Mouse (Mus musculus) cerebellum, adult (tissue): ENCODE data around the gene Senp3.

Experiments used
- ATAC-seq: cut with Nextera tagmentation; 2 replicates; pipeline ENCODE4 v1.9.2; 2017; ENCODE audit warnings: mild to moderate bottlenecking, moderate library complexity, mixed read lengths; ENCODE audit not compliant: insufficient number of reproducible peaks, low FRiP score, low TSS enrichment

Gene Senp3

DNA sequence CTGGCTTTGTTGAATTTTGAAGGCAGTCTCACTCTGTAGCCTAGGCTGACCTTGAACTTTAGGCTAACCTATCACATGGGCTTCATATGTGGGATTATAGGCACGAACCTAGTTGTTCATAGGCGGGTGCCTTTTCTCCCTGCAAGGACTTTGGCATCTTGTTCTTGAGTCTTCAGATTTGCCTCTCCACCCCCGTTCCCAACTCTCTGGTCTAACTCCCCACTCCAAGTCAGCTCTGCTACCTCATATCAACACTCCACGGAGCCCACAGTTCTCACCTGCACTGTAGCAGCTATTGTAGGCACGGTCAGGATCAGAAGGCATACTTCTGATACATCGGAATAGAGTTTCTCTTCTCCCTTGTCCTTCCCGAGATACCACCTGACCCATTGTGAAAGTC lies 1.7 kb upstream of the Senp3 start:
- no peak for ATAC-seq

DNA sequence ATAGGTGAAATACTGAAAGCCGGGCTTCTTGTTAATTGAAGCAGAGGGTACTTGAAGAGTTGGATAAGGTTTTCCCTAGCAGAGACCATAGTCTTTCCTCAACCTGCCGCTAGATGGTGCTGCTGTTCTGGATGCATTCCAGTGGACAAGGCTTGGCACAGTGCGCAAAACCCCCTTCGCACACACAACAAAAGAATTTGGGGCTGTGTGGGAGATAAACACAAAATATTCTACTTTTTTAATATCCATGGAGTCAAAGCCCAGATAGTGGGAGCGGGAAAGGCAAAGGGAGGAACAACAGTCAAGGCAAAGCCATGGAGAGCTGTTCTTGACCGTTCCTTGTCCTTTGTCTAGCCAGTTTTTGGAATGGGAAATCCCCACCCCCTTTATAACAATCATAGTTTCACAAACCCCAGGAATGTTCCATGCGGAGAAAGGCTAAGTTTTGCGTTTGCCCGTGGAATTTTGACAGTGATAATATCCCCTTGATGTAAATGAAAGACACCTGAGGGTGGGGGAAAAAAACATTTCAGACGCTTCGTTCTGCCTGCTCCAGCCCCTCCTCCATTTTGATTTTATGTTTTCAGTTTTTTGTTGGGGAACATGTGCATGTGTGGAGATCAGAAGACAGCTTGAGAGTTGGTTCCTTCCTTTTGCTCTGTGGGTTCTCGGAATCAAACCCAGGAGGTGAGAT lies 1.1 kb upstream of the Senp3 start:
- ATAC-seq, result no peak

GRCm38 (mm10) chr11:69682209-69682839 lies 440 bp upstream of the Senp3 start:
- no peak for ATAC-seq

DNA sequence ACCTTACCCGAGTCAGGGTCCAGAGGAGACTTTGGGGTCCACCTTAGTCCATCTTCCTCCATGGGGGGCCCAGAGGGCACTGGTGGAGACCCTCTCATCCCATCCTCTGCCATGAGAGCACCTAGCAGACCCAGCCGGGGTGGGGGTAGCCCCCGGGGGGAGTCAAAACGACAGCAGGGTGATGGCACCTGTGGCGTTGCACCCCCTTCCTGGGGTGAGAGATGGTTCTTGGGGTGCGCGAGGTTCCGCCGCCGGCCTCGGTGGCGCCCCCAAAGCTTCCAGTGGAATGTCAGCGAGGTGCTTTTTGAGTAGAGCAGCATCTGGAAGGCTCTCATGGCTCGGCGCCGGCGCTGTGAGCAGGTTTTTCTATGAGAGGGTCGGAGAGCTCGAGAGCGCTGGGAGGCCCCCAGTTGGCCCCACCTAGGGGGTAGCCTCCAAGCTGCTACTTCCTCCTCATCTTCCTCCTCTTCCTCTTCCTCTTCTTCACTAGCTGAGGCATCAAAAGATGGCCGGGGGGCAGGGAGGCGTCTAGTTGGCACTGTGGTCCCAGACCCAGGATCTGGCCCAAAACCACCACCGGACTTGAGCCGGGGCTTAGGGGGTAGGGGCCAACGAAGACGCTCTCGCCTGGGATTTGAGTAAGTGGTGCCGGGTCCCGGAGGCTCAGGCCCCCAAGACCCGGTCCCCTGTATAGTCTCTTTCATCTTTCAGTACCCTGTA lies 1.6 kb downstream of the Senp3 start:
- no peak for ATAC-seq

DNA sequence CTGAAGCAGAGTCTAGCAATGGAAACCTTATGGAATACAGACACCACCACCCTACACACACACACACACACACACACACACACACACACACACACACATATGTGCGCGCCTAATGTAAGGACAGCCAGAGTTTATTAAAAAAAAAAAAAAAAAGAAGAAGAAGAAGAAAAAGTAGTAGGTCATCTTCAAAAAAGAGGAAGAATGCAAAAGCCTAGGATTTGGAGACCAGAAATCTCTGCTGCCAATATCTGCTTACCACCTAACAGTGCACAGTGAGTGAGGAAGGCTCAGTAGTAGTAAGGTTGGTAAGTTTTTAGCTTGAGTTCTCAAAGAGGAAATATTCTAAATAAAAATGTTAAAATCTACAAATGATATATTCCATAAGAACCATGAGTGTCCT lies 2.7 kb downstream of the Senp3 start:
- no peak for ATAC-seq

DNA sequence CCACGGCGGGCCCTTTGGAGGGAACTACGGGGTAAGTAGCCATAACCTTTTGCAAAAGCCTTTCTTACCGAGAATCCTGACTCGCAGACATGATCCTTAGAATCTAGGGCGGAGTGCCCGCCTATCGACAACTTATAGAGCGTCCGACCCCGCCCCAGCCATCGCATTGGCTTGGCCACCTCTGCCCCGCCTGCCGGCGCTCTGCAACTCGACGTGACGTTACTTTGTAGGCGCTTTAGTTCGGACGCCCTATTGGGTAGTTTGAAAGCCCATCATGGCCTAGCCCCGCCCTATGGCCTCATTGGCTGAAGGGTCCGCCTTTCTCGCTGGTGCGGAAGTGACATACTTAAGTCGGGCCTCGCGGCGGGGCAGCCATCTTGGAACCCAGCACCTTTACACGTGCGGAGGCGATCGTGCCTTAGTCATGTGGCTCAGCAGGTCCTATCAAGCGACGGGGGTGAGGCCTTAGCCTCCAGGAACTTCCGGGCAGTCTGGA lies 9.6 kb downstream of the Senp3 start, which contains the start of gene Eif4a1:
TSS of gene Eif4a1 (minus strand) at position 213 of the 496 bp plus-strand sequence.
- peak; percentile 92 for ATAC-seq

DNA sequence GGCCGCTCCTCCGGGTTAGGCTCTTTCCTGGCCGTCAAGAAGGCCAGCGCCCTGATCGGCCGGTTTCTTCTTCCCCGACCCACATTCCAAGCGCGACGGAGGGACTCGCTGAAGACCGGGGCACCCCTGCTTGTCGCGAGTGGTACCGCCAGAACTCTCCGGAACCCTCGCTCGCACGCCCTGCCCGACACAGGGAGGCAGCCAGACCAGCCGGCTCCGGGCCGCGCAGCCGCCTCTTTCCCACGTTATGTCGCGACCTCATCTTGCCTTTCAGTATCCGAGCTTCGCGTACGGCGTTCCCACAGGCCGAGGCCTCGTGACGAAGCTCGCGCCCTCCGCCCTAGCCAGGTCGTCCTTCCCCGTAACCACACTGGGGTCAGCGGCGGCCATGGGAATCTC lies 10.2 kb downstream of the Senp3 start:
- ATAC-seq, result no peak

DNA sequence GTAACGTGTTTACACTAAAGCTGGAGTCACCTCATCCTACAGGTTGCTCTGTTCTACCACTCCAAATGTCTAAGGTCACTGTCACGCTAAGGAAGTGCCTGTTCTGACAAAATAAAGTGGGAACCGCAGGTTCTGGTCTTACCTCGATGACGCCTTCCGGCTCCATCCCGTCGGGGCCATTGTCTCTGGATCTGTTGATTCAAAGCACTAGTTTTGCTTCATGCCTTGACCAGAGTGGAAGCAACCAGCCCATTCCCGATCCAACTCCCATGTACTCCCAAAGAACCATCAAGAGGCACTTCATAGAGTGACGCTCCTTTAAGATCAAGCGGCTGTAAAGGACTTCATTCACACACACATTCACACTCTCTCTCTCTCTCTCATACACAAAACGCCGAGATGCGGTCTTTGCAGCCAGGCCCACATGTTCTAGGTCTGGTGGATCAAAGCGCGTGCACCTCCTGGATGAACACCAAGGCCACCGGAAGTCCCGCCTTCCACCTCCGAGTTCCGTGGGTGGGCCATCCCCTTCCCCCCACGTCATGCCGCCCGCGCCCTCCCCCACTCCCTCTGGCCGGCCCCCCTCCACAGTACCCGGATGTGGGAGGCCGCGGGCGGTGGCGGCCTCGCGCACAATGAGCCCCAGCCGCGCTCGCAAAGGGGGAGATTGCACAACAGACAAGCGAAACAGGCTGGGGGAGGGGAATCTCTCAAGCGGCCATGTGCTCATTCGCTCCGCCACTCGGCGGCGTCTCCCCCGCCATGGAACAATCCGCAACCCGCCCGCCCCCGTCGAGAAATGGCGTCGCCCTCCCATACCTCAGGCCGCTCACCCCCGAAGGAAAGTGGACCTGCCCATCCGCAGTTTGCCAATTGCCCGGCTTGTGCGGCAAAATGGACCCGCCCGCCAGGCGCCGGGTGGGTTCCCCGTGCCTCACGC lies 10.8 kb downstream of the Senp3 start:
- peak; percentile 57 for ATAC-seq

DNA sequence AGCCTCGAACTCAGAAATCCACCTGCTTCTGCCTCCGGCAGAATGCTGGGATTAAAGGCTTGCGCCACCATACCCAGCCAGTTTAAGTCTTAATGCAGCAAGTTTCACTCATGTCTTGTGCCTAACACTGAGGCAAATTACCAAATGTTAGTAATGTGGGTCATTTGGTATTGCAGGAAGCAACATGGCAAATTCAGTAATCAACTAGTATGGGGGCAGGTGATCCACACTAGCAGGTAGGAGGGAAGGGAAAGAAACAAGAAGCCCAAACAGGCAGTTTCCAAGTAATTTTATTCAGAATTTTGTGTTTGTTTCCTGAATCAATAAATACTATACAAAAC lies 15.2 kb downstream of the Senp3 start:
- ATAC-seq, result no peak

- ATAC-seq, result no peak
Measured at GRCm38 (mm10) chr11:69665961-69666664, 15.8 kb downstream of the Senp3 start, which contains the start of gene Cd68. Gene Cd68, minus strand, starts transcription at chr11:69666153.

- no peak for ATAC-seq
Measured at GRCm38 (mm10) chr11:69665457-69665960, 16.4 kb downstream of the Senp3 start.

DNA sequence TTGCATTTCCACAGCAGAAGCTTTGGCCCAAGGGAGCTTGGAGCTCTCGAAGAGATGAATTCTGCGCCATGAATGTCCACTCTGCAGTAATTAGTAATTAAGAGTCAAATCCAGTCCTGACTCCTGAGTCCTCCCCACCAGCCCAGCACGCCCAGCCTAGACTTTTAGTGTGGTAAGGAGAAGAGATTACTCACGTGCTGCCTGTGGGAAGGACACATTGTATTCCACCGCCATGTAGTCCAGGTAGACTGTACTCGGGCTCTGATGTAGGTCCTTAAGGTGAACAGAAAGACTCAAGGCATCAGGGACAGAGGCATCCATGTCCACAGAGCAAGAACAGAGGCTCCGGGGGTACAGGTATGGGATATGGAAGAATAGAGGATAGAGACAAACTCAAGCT lies 17.0 kb downstream of the Senp3 start:
- ATAC-seq, result no peak

DNA sequence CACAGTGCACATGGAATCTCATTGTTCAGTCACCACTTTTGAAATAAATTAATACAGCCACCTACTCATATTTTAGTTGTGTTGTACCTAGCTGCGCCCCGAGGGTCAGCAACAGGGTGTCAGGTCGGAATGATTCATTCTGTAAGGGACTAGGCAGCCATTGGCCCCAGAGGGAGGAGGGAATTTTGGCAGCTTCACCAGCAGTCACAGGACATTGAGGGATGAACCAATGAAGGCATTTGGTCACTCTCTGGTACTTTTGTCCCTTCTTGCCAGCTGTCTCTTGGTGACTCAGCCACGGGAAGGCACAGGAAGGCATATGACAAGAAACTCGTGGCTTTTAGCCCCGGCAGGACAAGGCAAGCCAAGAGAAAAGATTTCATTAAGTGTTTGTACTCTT lies 18.1 kb downstream of the Senp3 start:
- ATAC-seq, result no peak

GRCm38 (mm10) chr11:69662967-69663671 lies 18.8 kb downstream of the Senp3 start:
- ATAC-seq, result no peak

DNA sequence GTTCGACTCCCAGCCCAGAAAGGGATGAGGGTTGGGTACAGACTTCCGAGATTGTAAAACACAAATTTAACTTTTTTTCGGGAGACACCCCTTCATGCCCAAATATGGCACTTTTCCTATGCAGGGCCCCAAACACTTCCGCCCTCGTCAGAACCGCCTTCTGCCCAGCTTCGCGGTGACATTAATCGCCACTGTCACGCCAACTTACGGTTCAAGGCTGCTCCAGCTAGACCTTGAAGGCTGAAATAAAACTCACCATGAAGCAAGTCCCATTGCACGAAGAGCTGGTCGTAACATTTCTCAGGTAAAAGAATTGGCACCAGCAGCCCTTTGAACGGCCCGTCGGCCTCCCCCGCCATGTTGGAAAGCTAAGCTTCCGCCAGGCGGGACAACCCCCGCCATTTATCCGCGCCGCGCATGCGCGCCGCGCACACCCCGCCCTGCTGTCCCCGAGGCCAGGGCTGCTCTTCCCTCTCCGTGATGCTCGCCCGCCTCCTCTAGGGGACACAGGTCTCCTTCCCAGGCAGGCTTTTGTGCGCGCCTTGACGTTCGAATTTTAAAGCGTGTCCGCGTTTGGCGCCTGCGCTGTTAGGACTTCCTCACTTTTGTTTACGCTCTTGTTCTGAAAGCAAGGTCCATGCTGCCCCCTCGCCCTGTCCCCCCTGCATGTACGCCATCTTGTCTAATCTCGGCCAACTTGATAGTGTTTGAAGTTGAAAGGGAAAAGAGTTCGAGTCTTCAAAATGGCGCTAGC lies 19.5 kb downstream of the Senp3 start, which contains the start of gene Mpdu1:
TSS of gene Mpdu1 (minus strand) at position 430 of the 754 bp plus-strand sequence.
- ATAC-seq, result peak; percentile 90

GRCm38 (mm10) chr11:69661221-69661881 lies 20.5 kb downstream of the Senp3 start:
- no peak for ATAC-seq

DNA sequence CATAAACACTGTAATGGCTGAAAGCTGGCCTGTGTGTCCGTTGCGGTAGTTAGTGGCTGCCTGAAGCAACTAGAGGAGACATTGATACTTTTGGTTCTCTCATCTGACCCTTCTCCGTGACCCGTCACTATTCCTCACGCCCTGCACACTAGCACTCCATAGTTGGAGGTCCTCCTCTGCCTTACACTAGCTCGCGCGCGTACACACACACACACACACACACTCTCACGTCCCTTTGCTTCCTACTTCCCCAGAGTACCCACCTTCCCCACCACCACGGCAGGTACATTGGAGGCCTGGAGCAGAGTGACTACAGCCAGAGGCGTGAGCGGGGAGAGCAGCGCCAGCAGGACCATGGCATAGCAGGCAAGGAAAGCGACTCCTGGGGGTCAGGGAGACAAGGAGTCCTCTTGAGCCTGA lies 24.4 kb downstream of the Senp3 start:
- ATAC-seq, result no peak
